In genomic region chr3:25903140-25903809, GRCm38 (mm10) we compare ENCODE assay signal across 12 mouse cellular contexts.
DNase-seq lines count a peak whose midpoint lies in the region; ATAC-seq and TF ChIP-seq lines count a peak whose summit lies in the region.
"Had no signal": no experiment of that assay in that cellular context is flagged by ENCODE, and none has a peak within 500 bp of the region (broad histone marks: within the 10 kb centered on the region; RNA-seq: fewer than 3 reads in every experiment).

No protein-coding gene starts in this region.

- peak; percentile 32 to 74 for DNase-seq in layer of hippocampus, postnatal 25 days (ENCODE audit: extremely low spot score in 1 of 2, low spot score in 1 of 2)
- peak; percentile 72 for DNase-seq in right cerebral cortex, postnatal 25 days
- DNase-seq in kidney, postnatal 36 days, result no peak
- no peak for DNase-seq in liver, postnatal 0 days
- DNase-seq in lung, adult 18-20 months, result no peak
- DNase-seq: B cell, adult 2 months; gastrocnemius, postnatal 10 days; lung, embryonic 14.5 days had no signal

- H3K4me1 ChIP-seq in hindbrain, embryonic 13.5 days (replicated peaks), result no peaks in the 10 kb centered on the region
- H3K4me1 ChIP-seq in hindbrain, embryonic 12.5 days, result no peaks in the 10 kb centered on the region
- no peaks in the 10 kb centered on the region; the same call in 1 of the 2 replicates for H3K4me1 ChIP-seq in cortical plate, adult 2 months (ENCODE audit: control insufficient read depth, insufficient read depth, low read length)
- no peaks in the 10 kb centered on the region for H3K4me1 ChIP-seq in liver, postnatal 0 days (ENCODE audit: insufficient read depth)
- H3K4me1 ChIP-seq: intestine, embryonic 15.5 days had no signal

- peak; percentile 71; the same call in 1 of the 2 replicates for ATAC-seq in hindbrain, embryonic 13.5 days (ENCODE audit: low FRiP score)
- no peak; the same call in 1 of the 2 replicates for ATAC-seq in hindbrain, embryonic 12.5 days (ENCODE audit: low FRiP score)
- no peak for ATAC-seq in liver, postnatal 0 days
- ATAC-seq: intestine, embryonic 15.5 days had no signal

- 70% methylated on average over 11 of the region's 11 CpGs for WGBS in hindbrain, embryonic 13.5 days
- 78% methylated on average over 11 of the region's 11 CpGs for WGBS in hindbrain, embryonic 12.5 days
- WGBS in liver, postnatal 0 days (ENCODE audit: insufficient replicate concordance), result 73% methylated on average over 11 of the region's 11 CpGs

- TF ChIP-seq EP300 in liver, postnatal 0 days (IDR thresholded peaks at IDR 0.05; ENCODE audit: low read depth), result no peak

- H3K36me3 ChIP-seq in hindbrain, embryonic 13.5 days, result no peaks in the 10 kb centered on the region
- H3K36me3 ChIP-seq in hindbrain, embryonic 12.5 days, result no peaks in the 10 kb centered on the region
- no peaks in the 10 kb centered on the region for H3K36me3 ChIP-seq in liver, postnatal 0 days (replicated peaks; ENCODE audit: insufficient read depth, low read length)
- H3K36me3 ChIP-seq: intestine, embryonic 15.5 days had no signal

- no peak overlapping the region for H3K4me3 ChIP-seq in hindbrain, embryonic 13.5 days
- H3K4me3 ChIP-seq in hindbrain, embryonic 12.5 days, result no peak overlapping the region
- 0 out of 2 replicates have a peak overlapping the region, but pooled peaks have one; percentile 0 for H3K4me3 ChIP-seq in cortical plate, adult 2 months (ENCODE audit: insufficient read depth, low read length)
- no peak overlapping the region for H3K4me3 ChIP-seq in liver, postnatal 0 days (ENCODE audit: low read depth, low read length)
- H3K4me3 ChIP-seq: intestine, embryonic 15.5 days had no signal

- no peaks in the 10 kb centered on the region for H3K27me3 ChIP-seq in hindbrain, embryonic 13.5 days
- H3K27me3 ChIP-seq in hindbrain, embryonic 12.5 days, result no peaks in the 10 kb centered on the region
- H3K27me3 ChIP-seq in liver, postnatal 0 days (ENCODE audit: insufficient read depth, low read length), result no peaks in the 10 kb centered on the region
- H3K27me3 ChIP-seq: intestine, embryonic 15.5 days had no signal

- peak overlapping the region; percentile 56; the same call in 1 of the 2 replicates for H3K27ac ChIP-seq in hindbrain, embryonic 13.5 days
- no peak overlapping the region for H3K27ac ChIP-seq in hindbrain, embryonic 12.5 days
- H3K27ac ChIP-seq in cortical plate, adult 2 months (ENCODE audit: insufficient read depth, low read length), result peak overlapping the region; percentile 81
- no peak overlapping the region for H3K27ac ChIP-seq in liver, postnatal 0 days (ENCODE audit: low read depth)
- H3K27ac ChIP-seq: intestine, embryonic 15.5 days had no signal

- H3K9ac ChIP-seq in hindbrain, embryonic 13.5 days, result no peak overlapping the region
- no peak overlapping the region for H3K9ac ChIP-seq in hindbrain, embryonic 12.5 days
- no peak overlapping the region for H3K9ac ChIP-seq in liver, postnatal 0 days (replicated peaks)
- H3K9ac ChIP-seq: intestine, embryonic 15.5 days; lung, embryonic 14.5 days had no signal

- TF ChIP-seq CTCF in cortical plate, adult 2 months (IDR thresholded peaks at IDR 0.05; ENCODE audit: extremely low read depth, insufficient read depth, low read length), result no peak
- no peak for TF ChIP-seq CTCF in liver, postnatal 0 days (IDR thresholded peaks at IDR 0.05; ENCODE audit: low read depth)

- no peaks in the 10 kb centered on the region for H3K9me3 ChIP-seq in hindbrain, embryonic 13.5 days
- H3K9me3 ChIP-seq in hindbrain, embryonic 12.5 days (replicated peaks), result 0 out of 2 replicates have a peak, but pooled peaks cover 6% of the 10 kb centered on the region
- no peaks in the 10 kb centered on the region for H3K9me3 ChIP-seq in liver, postnatal 0 days (ENCODE audit: low read length)
- H3K9me3 ChIP-seq: intestine, embryonic 15.5 days had no signal

- H3K4me2 ChIP-seq in hindbrain, embryonic 13.5 days, result no peak overlapping the region
- no peak overlapping the region for H3K4me2 ChIP-seq in hindbrain, embryonic 12.5 days (replicated peaks)
- H3K4me2 ChIP-seq in liver, postnatal 0 days (ENCODE audit: low read depth, low read length), result no peak overlapping the region
- H3K4me2 ChIP-seq: intestine, embryonic 15.5 days; lung, embryonic 14.5 days had no signal

- TF ChIP-seq POLR2A in cortical plate, adult 2 months (IDR thresholded peaks at IDR 0.05; ENCODE audit: extremely low read depth, insufficient read depth, low read length), result 0 out of 2 replicates have a peak, but pooled peaks have one; percentile 32

Comparison
In these comparisons a context has a peak if more than half of its experiments do, and no peak if none do; other contexts are left out.
1. H3K27ac ChIP-seq: peak in hindbrain, embryonic 13.5 days (single experiment) and cortical plate, adult 2 months (single experiment); none in hindbrain, embryonic 12.5 days (single experiment) and liver, postnatal 0 days (single experiment).
2. DNase-seq: peak in layer of hippocampus, postnatal 25 days (2 of 2) and right cerebral cortex, postnatal 25 days (single experiment); none in kidney, postnatal 36 days (0 of 2), liver, postnatal 0 days (single experiment) and lung, adult 18-20 months (0 of 2).